8 mouse cellular contexts compared by ENCODE assay signal in the genomic region with DNA sequence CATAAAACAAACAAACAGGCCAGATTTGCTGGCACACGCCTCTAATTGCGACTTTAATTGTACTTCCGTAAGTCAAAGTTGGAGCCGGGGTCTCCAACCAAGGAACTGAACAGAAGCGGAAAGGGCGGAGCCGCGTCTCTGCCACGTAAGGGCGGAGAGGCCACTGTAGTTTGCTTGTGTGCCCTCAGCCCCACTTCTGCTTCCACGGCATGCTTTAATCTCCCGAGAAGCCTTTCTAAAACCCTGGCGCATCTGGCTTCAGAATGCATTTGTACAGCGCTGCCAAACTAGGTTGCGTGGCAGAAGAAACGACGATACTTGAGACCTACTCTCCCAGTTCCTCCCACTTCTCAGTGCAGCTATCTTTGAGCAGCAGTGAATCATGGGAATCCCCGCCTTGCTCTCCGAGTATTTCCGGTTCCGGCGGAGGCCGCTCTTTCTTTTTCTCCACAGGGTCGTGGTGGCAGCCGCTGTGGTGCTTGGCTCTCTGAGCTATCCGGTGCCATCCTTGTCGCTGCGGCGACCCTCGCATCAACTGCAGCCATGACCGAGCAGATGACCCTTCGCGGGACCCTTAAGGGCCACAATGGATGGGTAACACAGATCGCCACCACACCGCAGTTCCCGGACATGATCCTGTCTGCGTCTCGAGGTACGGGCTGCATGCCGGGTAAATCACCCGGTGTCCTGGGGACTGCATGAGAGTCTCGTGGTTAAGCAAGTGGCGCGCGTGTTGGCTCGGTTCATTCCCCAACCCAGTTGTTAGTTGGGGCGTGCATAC. TPM values are rescaled to one million over a fixed set of nuclear protein-coding genes. Genes with fewer than 3 reads are reported as not detected.
DNase-seq lines count a peak whose midpoint lies in the region; ATAC-seq lines count a peak whose summit lies in the region.

A gene (plus strand): TSS at position 412 of the 781 bp plus-strand sequence.

- DNase-seq in ZHBTc4 (ENCODE audit: low read depth, low spot score), result peak; percentile 94
- peak; percentile 60 to 83 for DNase-seq in cerebellum, postnatal 4 days (ENCODE audit: low spot score in 2 of 2)
- DNase-seq in gastrocnemius, adult 18-20 months (ENCODE audit: low spot score), result peak; percentile 90
- peak; percentile 77 for DNase-seq in left cerebral cortex, adult 11 months (ENCODE audit: low spot score)
- peak; percentile 94 for DNase-seq in lung, postnatal 36 days
- peak; percentile 92 for DNase-seq in retina, embryonic 14.5 days (ENCODE audit: low spot score)
- peak; percentile 85 to 86 for DNase-seq in thymus, postnatal 36 days

- H3K9ac ChIP-seq in hindbrain, embryonic 15.5 days, result peak within 1 kb of the TSS; percentile 74

- peak; percentile 95 for ATAC-seq in hindbrain, embryonic 15.5 days (ENCODE audit: low FRiP score, low read depth)

- H3K4me1 ChIP-seq in hindbrain, embryonic 15.5 days (replicated peaks), result peaks cover 39% of the 10 kb centered on the region

- no peaks in the 10 kb centered on the region for H3K27me3 ChIP-seq in hindbrain, embryonic 15.5 days

- H3K4me3 ChIP-seq in hindbrain, embryonic 15.5 days, result peak within 1 kb of the TSS; percentile 59

- H3K36me3 ChIP-seq in hindbrain, embryonic 15.5 days, result peaks cover 34% of the 10 kb centered on the region

- no peaks in the 10 kb centered on the region for H3K9me3 ChIP-seq in hindbrain, embryonic 15.5 days

- peak within 1 kb of the TSS; percentile 98 for H3K27ac ChIP-seq in hindbrain, embryonic 15.5 days (replicated peaks)

- under 1% methylated on average over 47 of the region's 47 CpGs for WGBS in hindbrain, embryonic 15.5 days

- peak within 1 kb of the TSS; percentile 86 for H3K4me2 ChIP-seq in hindbrain, embryonic 15.5 days

RNA-seq across cellular contexts. Expression of the gene that starts here (rescaled TPM):
- total RNA-seq in gastrocnemius, adult 18-20 months (2021), result 100 to 1,000 TPM; 383 to 411 TPM
- polyA plus RNA-seq in hindbrain, embryonic 15.5 days (2015; fragmentation: Nextera tagmentation; extraction: Ambion mirVana), result 361 and 362 TPM in 2 replicates

Comparison
In these comparisons a context has a peak if more than half of its experiments do, and no peak if none do; other contexts are left out.
1. Peak in every context shown above with its lines: DNase-seq, ATAC-seq, H3K4me3 ChIP-seq and H3K27ac ChIP-seq.